Mouse (Mus musculus) erythroblast, embryonic 14.5 days (primary cell): ENCODE data around the gene Nectin2.

Experiments used
- GATA1 ChIP-seq: IDR thresholded peaks from 2 replicates; pipeline ENCODE4 v1.6.1; 2012; ENCODE audit warnings: low read length, inconsistent platforms, mixed read lengths
- TAL1 ChIP-seq: IDR thresholded peaks from 3 replicates; pipeline ENCODE4 v1.6.1; 2012; ENCODE audit warnings: low read length, inconsistent platforms, mixed read lengths

GRCm38 (mm10) chr7:19666750-19667149 is 83.5 kb downstream of the Nectin2 start:
- TF ChIP-seq TAL1: no peak
- no peak for TF ChIP-seq GATA1
